Mouse (Mus musculus) kidney, postnatal 0 days (tissue): ENCODE data around the gene Olfr1389. TPM values are rescaled to one million over a fixed set of nuclear protein-coding genes. Genes with fewer than 3 reads are reported as not detected.
"Not testable (repeated sequence)": the region's sequence is repeated elsewhere in the genome, so short reads cannot be mapped to it uniquely, and the experiment has no call there.

Source experiments
- ATAC-seq: fragments of 200-750 bp; cut with Nextera tagmentation; replicated peaks from 2 replicates; pipeline ENCODE4 v1.8.0; 2017; ENCODE audit warnings: low read depth, moderate number of reproducible peaks, moderate TSS enrichment, moderate library complexity; ENCODE audit not compliant: low FRiP score
- DNase-seq: peaks from one replicate; pipeline ENCODE4 v3.0.0-alpha.2; 2016; ENCODE audit warnings: low spot score
- H3K27ac ChIP-seq: fragments of 300-500 bp; sonication (generic); 2 replicates; pipeline ENCODE4 v1.5.1; 2014; ENCODE audit warnings: mild to moderate bottlenecking
- H3K27me3 ChIP-seq: fragments of 300-500 bp; sonication (generic); 2 replicates; pipeline ENCODE4 v1.6.1; 2014; ENCODE audit warnings: low read length, mixed read lengths; ENCODE audit not compliant: insufficient read depth
- H3K36me3 ChIP-seq: fragments of 300-500 bp; sonication (generic); 2 replicates; pipeline ENCODE4 v1.6.1; 2014; ENCODE audit warnings: low read length, mixed read lengths; ENCODE audit not compliant: insufficient read depth
- H3K4me1 ChIP-seq: fragments of 300-500 bp; sonication (generic); replicated peaks from 2 replicates; pipeline ENCODE4 v1.6.1; 2014; ENCODE audit warnings: antibody characterized with exemption, low read length, mixed read lengths; ENCODE audit not compliant: insufficient read depth
- H3K4me2 ChIP-seq: fragments of 300-500 bp; sonication (generic); 2 replicates; pipeline ENCODE4 v1.6.1; 2014; ENCODE audit warnings: mild to moderate bottlenecking, low read length, moderate library complexity, mixed read lengths
- H3K4me3 ChIP-seq: fragments of 300-500 bp; sonication (generic); replicated peaks from 2 replicates; pipeline ENCODE4 v1.5.1; 2014; ENCODE audit warnings: low read depth, low read length
- H3K9ac ChIP-seq: fragments of 300-500 bp; sonication (generic); 2 replicates; pipeline ENCODE4 v1.6.1; 2014; ENCODE audit warnings: low read depth, low read length
- H3K9me3 ChIP-seq: fragments of 300-500 bp; sonication (generic); replicated peaks from 2 replicates; pipeline ENCODE4 v1.6.1; 2016; ENCODE audit warnings: low read length, inconsistent platforms, mixed read lengths
- CTCF ChIP-seq: IDR thresholded peaks from 2 replicates; pipeline ENCODE4 v1.5.1; 2016; ENCODE audit warnings: antibody characterized with exemption, low read depth, mild to moderate bottlenecking, moderate library complexity
- WGBS: fragments of 180-500 bp; shearing (Covaris S2); extraction: QIAGEN DNeasy Blood & Tissue Kit; methylation state at CpG from one replicate; pipeline ENCODE4 v1.1.7; 2014; 5-methylcytosine and 5-hydroxymethylcytosine counted together
- polyA plus RNA-seq: library from polyadenylated mRNA; unstranded; fragments of >200 nt; fragmentation: Nextera tagmentation; extraction: Ambion mirVana; gene quantifications from 2 replicates; pipeline ENCODE4 v1.2.1, GENCODE M21; 2015

Olfr1389 gene
- polyA plus RNA-seq = not detected in 2 replicates

DNA sequence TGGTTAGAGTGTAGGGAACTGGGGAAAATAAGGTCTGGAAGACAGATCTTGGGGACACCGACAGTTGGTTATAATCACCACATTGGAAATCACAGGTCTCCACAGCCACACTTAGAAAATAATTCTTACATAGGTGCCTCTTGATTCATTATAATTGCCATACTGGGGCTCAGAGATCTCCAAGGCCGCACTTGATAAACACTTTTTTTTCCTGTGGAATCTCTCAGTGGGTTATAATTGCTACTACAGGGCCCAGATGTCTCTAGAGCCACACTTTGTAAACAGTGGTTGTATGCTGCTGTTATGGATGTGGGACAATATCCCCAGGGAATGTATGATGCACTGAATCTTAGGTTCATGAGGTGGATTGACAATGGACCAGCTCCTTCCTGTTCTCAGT, at the start of gene Olfr1389:
TSS of gene Olfr1389 (plus strand) at position 301 of the 400 bp plus-strand sequence.
- no peak for DNase-seq
- no peak for TF ChIP-seq CTCF
- H3K4me2 ChIP-seq = no peak within 1 kb of the TSS
- H3K36me3 ChIP-seq = no peaks in the 10 kb centered on the region
- H3K27ac ChIP-seq = no peak within 1 kb of the TSS
- 94% methylated on average over 2 of the region's 2 CpGs for WGBS
- no peak within 1 kb of the TSS for H3K9ac ChIP-seq
- H3K27me3 ChIP-seq = no peaks in the 10 kb centered on the region
- no peak for ATAC-seq
- no peak within 1 kb of the TSS for H3K4me3 ChIP-seq
- no peaks in the 10 kb centered on the region for H3K9me3 ChIP-seq
- no peaks in the 10 kb centered on the region for H3K4me1 ChIP-seq

DNA sequence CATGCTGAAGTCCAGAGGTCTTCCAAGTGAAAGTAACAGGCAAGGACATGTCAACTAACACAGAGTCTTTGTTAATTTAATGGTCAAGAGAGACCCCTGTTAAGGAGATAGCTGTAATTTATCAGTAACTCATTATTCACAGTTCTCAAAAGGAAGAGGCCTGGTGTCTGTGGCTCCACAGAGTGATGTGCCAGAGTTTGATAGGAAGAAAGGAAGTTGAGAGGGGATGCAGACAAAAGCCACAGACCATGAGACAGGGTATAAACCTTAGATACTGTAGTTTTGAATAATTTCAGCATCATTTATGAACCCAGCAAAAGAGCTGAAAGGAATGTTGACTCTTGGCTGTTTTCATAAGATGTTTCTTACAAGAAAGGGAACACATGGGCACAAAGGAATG, 39.7 kb upstream of the Olfr1389 start:
- ATAC-seq (no peak), DNase-seq (no peak)
- no peak overlapping the region for H3K4me2 ChIP-seq
- H3K36me3 ChIP-seq = no peaks in the 10 kb centered on the region
- no peaks in the 10 kb centered on the region for H3K9me3 ChIP-seq
- H3K4me1 ChIP-seq = no peaks in the 10 kb centered on the region
- H3K9ac ChIP-seq = no peak overlapping the region
- no peak overlapping the region for H3K27ac ChIP-seq
- no peaks in the 10 kb centered on the region for H3K27me3 ChIP-seq
- TF ChIP-seq CTCF = no peak
- no peak overlapping the region for H3K4me3 ChIP-seq

DNA sequence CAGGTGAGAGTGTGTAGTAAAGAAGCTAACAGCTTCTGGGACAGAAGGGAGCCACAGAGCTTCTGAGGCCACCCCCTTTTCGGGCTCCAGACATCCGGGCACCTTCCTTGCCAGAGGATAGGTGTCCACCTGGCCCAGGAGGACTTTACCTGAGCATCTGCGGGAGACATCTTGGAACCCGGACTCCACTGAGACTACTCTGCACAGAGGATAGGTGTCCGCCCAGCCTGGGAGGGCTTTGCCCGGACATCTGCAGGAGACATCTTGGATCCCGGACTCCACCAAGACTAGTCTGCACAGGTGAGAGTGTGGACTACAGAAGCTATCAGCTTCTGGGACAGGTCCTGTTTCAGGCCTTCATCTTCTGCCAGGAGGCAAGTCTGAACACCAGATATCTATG, 36.7 kb upstream of the Olfr1389 start:
- not testable (repeated sequence) for H3K9me3 ChIP-seq, ATAC-seq, H3K4me1 ChIP-seq, H3K36me3 ChIP-seq, H3K9ac ChIP-seq, H3K27ac ChIP-seq, H3K4me3 ChIP-seq, H3K27me3 ChIP-seq, H3K4me2 ChIP-seq, DNase-seq
- WGBS = 91% methylated on average over 7 of the region's 7 CpGs

DNA sequence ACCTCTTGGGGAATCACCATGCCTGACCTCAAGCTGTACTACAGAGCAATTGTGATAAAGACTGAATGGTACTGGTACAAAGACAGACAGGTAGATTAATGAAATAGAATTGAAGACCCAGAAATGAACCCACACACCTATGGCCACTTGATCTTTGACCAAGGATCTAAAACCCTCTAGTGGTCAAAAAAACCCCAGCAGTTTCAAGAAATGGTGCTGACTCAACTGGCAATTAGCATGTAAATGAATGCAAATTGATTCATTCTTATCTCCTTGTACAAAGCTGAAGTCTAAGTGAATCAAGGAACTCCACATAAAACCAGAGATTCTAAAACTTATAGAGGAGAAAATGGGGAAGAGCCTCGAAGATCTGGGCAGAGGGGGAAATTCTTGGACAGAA, 30.2 kb upstream of the Olfr1389 start:
- H3K27ac ChIP-seq, H3K4me2 ChIP-seq, H3K27me3 ChIP-seq, H3K36me3 ChIP-seq, H3K9me3 ChIP-seq, ATAC-seq, H3K4me1 ChIP-seq, DNase-seq, H3K9ac ChIP-seq, H3K4me3 ChIP-seq: not testable (repeated sequence)
- 75% methylated on average over 1 of the region's 1 CpGs for WGBS

GRCm38 (mm10) chr11:49406784-49407183, 16.1 kb upstream of the Olfr1389 start:
- WGBS = 75% methylated on average over 3 of the region's 3 CpGs
- TF ChIP-seq CTCF = no peak

DNA sequence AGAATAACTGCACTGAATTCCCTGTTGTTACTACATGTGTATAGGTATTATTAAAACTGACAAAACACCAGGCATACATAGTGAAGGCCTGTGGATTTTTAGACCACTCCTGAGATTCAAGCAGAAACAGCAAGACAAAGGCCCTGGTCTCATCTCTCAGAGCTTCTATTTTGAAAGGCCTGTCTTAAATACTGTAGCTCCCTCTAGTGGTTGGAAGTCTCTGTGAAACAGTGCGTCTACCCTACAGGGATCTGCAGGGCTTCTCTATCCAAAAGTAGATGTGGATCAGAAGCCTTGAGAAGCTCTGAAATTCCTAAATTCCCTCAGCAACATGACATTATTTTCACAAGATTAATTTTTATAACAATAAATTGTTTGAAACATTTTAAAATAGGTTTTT, 12.3 kb upstream of the Olfr1389 start:
- peak; percentile 61 for TF ChIP-seq CTCF
- no peak for ATAC-seq

More at GRCm38 (mm10) chr11:49406784-49407183, 16.1 kb upstream of the Olfr1389 start:
- Histone ChIP-seq H3K9me3 (no peaks in the 10 kb centered on the region), H3K27me3 (no peaks in the 10 kb centered on the region), H3K4me2 (no peak overlapping the region), H3K4me3 (no peak overlapping the region), H3K9ac (no peak overlapping the region), H3K4me1 (no peaks in the 10 kb centered on the region), H3K27ac (no peak overlapping the region), H3K36me3 (no peaks in the 10 kb centered on the region)
- ATAC-seq (no peak), DNase-seq (no peak)

GRCm38 (mm10) chr11:49425257-49425927, 2.5 kb downstream of the Olfr1389 start:
- TF ChIP-seq CTCF = no peak

More for the DNA sequence above, 12.3 kb upstream of the Olfr1389 start:
- Histone ChIP-seq H3K27me3 (no peaks in the 10 kb centered on the region), H3K4me1 (no peaks in the 10 kb centered on the region), H3K36me3 (no peaks in the 10 kb centered on the region), H3K9me3 (no peaks in the 10 kb centered on the region), H3K9ac (no peak overlapping the region), H3K4me2 (no peak overlapping the region), H3K4me3 (no peak overlapping the region), H3K27ac (no peak overlapping the region)
- peak; percentile 60 for DNase-seq
- WGBS = 39% methylated on average over 1 of the region's 1 CpGs

More at GRCm38 (mm10) chr11:49425257-49425927, 2.5 kb downstream of the Olfr1389 start:
- no peaks in the 10 kb centered on the region for H3K27me3 ChIP-seq
- H3K36me3 ChIP-seq = no peaks in the 10 kb centered on the region
- no peak overlapping the region for H3K9ac ChIP-seq
- no peak overlapping the region for H3K27ac ChIP-seq
- DNase-seq = no peak
- ATAC-seq = no peak
- 87% methylated on average over 1 of the region's 1 CpGs for WGBS
- no peak overlapping the region for H3K4me3 ChIP-seq
- no peaks in the 10 kb centered on the region for H3K4me1 ChIP-seq
- no peaks in the 10 kb centered on the region for H3K9me3 ChIP-seq
- H3K4me2 ChIP-seq = no peak overlapping the region
